Mouse (Mus musculus) embryonic fibroblast, embryonic 13.5 days (primary cell): Measurements from ENCODE around the gene Nfx1.

Experiments
- CTCF ChIP-seq: IDR thresholded peaks from 2 replicates; pipeline ENCODE4 v1.5.1; 2011; ENCODE audit warnings: mild to moderate bottlenecking, control low read depth, low read length, moderate library complexity, borderline replicate concordance; ENCODE audit not compliant: insufficient read depth
- POLR2A ChIP-seq: IDR thresholded peaks from 2 replicates; pipeline ENCODE4 v1.6.1; 2011; ENCODE audit warnings: low read depth, mild to moderate bottlenecking, control low read depth, low read length, moderate library complexity

DNA sequence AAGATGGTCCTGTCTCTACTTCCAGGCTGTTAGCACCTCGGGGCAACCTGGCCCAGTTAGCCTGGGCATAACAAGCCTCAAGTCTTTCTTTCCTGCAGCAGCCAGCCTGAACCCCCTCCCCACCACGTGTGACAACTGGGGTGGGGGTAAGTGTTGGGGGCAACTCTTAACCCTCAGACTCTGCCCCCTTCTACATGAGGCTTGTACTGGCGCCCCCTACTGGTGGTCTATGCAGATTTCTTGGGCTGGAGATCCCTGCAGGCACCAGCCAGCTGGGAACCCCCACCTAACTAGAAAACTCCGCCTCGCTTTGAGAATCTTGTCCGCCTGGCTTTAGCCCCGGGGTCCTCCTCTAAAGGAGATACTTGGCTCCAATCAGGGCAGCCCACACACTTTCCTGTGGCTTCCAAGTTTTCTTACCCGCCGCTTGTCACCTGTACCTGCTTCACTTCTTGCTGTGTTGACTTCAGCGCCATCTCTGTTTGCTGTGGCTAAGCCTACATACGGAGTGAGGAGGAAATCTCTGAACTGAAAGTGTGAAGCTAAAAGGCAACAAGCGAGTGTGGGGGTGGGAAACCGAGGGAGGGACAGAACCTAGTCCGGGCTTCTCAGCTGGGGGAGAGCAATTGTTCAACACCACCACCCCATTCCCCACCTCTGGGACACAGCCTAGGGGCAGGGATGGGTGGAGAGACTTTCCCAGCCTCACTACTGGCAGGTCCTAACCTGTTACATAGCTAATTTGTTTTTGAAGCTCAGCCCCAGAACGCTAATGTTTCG is 93.4 kb downstream of the Nfx1 start:
- TF ChIP-seq POLR2A: no peak
- TF ChIP-seq CTCF: no peak
